Mouse (Mus musculus): Measurements from ENCODE around the gene Rtl10.

DNA sequence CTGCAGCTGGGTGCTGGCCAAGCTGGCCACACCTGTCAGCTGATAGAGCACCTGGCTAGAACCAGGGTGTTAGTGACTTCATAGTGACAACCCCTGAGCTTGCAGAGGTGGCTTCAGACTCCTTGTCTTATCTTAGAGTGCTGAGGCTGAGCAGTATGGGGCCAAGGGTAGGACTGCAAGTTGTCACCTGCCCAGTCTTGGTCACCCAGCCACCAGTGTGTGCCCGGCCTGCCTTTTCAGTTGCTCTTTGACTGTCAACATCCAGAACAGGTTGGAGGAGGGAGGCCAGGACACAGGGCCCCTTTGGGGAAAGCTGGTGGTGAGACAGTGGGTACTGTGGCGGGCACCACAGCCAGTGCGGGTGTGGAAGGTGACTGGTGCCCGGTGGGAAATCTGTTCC, 49.7 kb upstream of the Rtl10 start:
- TF ChIP-seq CTCF (IDR thresholded peaks at IDR 0.05; ENCODE audit: borderline replicate concordance, insufficient read depth, low read depth, low read length) (no peak), POLR2A (IDR thresholded peaks at IDR 0.05; ENCODE audit: borderline replicate concordance, insufficient read depth, low read length) (no peak)
